Mouse (Mus musculus) kidney, adult 2 months (tissue): Measurements from ENCODE around the gene Rflna.

ENCODE experiments used
- CTCF ChIP-seq: fragments of 200-500 bp; conservative IDR thresholded peaks from 2 replicates; pipeline ENCODE4 v1.5.1; 2011; ENCODE audit warnings: low read depth, mild to moderate bottlenecking, control low read depth, low read length, moderate library complexity, mixed read lengths; ENCODE audit not compliant: insufficient read depth, insufficient read length
- POLR2A ChIP-seq: fragments of 200-500 bp; IDR thresholded peaks from one replicate; pipeline ENCODE4 v1.6.1; 2011; ENCODE audit warnings: low read depth, low read length, control low read depth

GRCm38 (mm10) chr5:125017332-125017731 lies 14.3 kb downstream of the Rflna start:
- no peak for TF ChIP-seq CTCF
- no peak for TF ChIP-seq POLR2A
